Mouse (Mus musculus) WW6 (cell line): Measurements from ENCODE around the gene Invs.
"Not testable (repeated sequence)": the region's sequence is repeated elsewhere in the genome, so short reads cannot be mapped to it uniquely, and the experiment has no call there.

Experiments
- DNase-seq: peaks from one replicate; pipeline ENCODE4 v3.0.0-alpha.2; 2013; ENCODE audit warnings: low read depth, low spot score

The Invs gene

GRCm38 (mm10) chr4:48327192-48327591 is 47.6 kb downstream of the Invs start:
- DNase-seq = no peak

- no peak for DNase-seq
Observed at GRCm38 (mm10) chr4:48328042-48328441, 48.5 kb downstream of the Invs start.

GRCm38 (mm10) chr4:48332453-48333051 is 53.0 kb downstream of the Invs start:
- DNase-seq = no peak

- no peak for DNase-seq
Observed at GRCm38 (mm10) chr4:48334927-48335763, 55.6 kb downstream of the Invs start.

- DNase-seq = no peak
Observed at GRCm38 (mm10) chr4:48342705-48343104, 63.1 kb downstream of the Invs start.

DNA sequence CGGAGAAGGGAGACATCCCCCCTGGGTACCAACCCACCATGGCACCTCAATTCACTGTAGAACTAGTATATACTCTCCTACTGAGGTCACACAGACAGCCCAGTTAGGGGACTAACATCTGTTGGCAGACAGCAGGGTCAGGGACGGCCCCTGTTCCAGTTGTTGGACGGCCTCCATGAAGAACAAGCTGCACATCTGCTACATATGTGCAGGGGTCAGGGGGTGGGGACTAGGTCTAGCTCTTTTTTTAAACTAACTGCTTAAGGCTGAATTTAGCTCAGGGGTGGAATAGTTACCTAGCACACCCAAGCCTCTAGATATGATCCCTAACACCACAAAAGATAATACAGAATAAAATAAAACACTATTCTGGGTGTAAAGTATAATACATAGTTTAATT is 82.8 kb downstream of the Invs start:
- no peak for DNase-seq

DNA sequence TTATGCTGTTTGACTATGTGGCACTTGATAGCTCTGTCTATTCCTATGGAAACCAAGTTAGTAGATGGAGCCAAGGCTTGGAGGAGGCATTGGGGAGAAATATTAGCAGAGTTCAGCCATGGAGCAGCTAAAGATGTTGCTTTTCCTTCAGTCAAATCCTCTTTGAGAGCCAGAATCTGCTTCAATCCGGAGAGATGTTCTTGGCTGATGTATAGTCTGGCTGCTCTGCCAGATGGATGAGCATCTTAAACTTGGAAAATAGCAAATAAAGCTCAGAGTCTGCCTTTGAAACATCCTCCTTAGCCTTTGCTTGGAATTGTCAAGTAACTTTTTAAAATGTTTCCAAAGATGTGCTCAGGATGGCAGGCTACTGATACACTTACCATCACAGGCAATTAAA is 91.5 kb downstream of the Invs start:
- DNase-seq = no peak

GRCm38 (mm10) chr4:48380940-48381339 is 101.4 kb downstream of the Invs start:
- peak; percentile 5 for DNase-seq

- DNase-seq = no peak
Observed at GRCm38 (mm10) chr4:48382506-48382905, 102.9 kb downstream of the Invs start.

DNA sequence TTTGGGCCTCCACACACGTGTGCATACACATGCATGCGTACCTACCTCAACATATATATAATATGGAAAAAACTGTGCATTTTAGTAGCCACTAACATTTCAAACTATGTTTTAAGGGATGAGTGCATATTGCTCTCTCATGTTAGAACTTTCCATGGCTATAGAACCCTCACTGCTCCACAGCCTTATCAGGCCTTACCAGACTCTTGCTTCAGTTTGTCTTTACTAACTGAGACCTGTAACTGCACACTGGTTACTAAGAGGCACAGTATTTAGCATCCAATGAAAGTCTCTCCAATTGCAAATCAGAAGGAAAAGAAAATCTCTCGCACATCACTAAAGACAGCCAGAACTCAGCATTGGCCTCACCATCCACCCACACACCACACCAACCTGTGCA is 117.4 kb downstream of the Invs start:
- no peak for DNase-seq

- no peak for DNase-seq
Observed at GRCm38 (mm10) chr4:48403066-48403640, 123.6 kb downstream of the Invs start.

DNA sequence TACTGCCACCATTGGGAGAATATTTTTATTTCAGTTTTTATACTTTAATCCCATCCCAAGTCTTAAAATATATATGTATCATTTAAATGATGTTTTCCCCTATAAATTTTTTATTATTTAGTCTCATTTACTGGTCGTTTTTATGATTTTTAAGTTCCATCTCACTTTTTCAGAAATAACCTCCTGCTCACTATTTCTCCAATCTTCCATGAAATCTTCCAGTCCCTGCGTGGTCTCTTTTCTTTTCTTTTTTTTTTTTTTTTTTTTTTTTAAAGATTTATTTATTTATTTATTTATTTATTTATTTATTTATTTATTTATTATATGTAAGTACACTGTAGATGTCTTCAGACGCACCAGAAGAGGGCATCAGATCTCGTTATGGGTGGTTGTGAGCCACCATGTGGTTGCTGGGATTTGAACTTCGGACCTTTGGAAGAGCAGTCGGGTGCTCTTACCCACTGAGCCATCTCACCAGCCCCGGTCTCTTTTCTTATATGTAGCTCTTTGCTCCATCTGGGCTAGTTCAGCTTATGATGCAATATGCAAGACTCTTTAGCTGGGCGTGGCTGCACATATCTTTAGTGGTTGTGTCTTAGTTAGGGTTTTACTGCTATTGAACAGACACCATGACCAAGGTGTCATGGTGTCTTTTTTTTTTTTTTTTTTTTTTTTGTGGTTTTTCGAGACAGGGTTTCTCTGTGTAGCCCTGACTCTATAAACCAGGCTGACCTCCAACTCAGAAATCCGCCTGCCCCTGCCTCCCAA is 126.3 kb downstream of the Invs start:
- DNase-seq = not testable (repeated sequence)

- DNase-seq = peak; percentile 56
Observed at GRCm38 (mm10) chr4:48407350-48408039, 127.9 kb downstream of the Invs start.

GRCm38 (mm10) chr4:48413473-48413872 is 133.9 kb downstream of the Invs start:
- DNase-seq = no peak

GRCm38 (mm10) chr4:48415838-48416335 is 136.3 kb downstream of the Invs start:
- DNase-seq = no peak

DNA sequence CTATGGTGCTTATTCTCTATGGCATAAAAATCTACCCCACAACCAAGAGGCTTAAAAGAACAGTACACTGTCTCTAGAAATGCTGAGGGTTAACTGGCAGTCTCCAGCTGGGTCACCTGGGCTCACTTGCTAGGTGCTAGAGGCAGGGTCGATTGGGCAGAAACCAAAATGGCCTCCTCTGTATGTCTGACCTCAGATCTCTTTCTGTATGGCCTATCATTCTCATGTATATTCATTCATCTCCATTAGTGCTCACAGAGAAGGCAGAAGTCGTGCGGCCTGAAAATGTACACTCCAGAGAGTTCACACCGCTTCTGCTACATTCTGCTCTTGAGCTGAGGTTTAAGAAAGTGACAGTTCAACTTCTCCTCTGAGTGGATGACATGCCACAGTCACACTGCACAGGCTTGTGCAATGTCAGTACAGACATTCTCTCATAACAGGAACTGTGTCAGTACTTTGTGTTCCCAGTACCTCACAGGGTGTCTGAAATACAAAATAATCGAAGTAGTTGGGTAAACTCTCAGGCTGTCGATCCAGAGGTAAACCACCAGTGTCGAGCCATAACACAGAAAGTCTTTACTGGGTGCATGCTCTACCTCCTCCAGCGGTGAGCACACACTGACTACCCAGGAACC is 139.4 kb downstream of the Invs start:
- no peak for DNase-seq

DNA sequence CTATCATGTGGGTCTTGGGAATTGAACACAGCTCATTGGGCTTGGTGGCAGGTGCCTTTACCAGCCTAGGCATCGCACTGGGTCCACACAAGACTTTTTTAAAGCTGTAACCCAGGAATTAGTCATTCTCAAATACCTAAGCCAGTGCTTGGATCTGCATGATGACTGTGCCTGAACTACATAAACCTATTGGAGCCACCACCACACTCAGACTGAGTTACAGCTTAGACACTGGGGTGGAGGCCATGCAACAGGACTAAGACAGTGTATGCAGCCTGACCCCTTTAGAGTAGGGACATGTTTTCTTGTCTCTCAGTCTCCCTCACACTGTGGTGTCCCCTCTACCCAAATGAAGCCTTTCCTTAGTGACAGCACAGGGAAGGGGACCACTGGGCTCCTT is 143.1 kb downstream of the Invs start:
- DNase-seq = no peak

GRCm38 (mm10) chr4:48423738-48424137 is 144.2 kb downstream of the Invs start:
- no peak for DNase-seq

GRCm38 (mm10) chr4:48427413-48427812 is 147.9 kb downstream of the Invs start:
- DNase-seq = no peak

- DNase-seq = no peak
Observed at GRCm38 (mm10) chr4:48428054-48428453, 148.5 kb downstream of the Invs start.
